Mouse (Mus musculus) layer of hippocampus, adult 9-10 months (tissue): ENCODE data around the gene 2510002D24Rik.
"Not testable (repeated sequence)": the region's sequence is repeated elsewhere in the genome, so short reads cannot be mapped to it uniquely, and the experiment has no call there.

Source experiments
- DNase-seq: peaks from one replicate; pipeline ENCODE4 v3.0.0; 2022; ENCODE audit warnings: low spot score

Gene 2510002D24Rik

DNA sequence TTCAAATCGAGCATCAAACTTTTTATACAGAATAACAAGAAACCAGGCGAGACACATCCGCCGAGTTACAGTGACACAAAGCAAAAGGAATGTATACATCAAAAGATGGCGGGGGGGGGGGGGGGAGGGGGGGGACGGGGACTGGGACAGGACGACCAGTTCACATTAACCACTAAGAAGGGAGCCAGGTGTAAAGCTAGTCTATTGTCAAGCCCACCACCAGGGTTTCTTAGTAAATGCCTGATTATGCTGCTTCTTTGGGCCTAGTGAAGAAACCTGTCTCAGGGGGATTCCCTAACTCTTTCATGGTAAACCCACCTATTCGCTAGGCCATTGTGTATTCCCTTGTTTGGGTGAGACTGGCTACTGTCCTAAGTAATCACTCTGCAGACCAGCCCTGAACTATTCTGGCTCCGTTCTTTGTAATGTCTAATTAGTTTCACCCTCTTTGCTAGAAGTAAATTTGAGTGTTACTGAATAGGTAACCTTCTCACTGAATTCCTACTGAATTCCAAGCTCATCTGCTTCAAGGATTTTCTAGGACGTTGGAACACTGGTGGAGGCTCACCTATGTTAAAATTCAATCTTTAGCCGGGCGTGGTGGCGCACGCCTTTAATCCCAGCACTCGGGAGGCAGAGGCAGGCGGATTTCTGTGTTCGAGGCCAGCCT, 13.3 kb downstream of the 2510002D24Rik start:
- not testable (repeated sequence) for DNase-seq

DNA sequence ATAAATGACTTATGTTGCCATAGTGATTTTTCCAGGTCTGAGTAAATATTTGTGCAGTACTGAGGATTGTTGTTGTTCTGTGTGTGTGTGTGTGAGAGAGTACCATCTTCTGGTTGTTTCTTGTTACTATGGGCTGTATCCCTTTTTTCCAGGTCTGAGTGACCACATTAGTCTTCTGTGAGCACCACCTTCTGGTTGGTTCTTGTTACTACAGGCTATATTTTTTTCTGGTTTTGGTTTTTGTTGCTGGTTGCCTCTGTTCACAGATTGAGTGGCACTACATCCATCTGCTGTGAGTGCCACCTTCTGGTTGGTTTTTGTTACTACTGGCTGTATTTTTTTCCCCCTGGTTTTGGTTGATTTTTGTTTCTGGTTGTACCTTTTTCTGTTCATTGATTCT, 22.2 kb downstream of the 2510002D24Rik start:
- peak; percentile 83 for DNase-seq

DNA sequence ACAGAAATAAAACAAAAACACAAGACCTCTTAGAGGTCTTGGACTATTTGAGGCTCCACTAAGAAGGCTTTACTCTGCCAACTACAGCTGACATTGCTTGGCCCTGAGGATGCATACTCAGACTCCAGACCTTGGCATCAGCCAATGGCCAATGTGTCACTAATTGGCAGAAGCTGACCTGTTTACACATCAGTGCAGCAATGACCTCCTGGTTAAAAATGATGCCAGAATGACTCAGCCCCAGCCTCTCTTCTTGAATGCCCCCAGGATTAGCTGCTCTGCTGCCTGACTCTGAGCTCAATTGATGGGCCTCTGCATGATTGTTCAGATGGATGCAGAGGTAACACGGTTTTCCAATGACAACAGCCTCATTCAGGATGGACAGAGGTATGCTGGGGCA, 23.8 kb downstream of the 2510002D24Rik start:
- DNase-seq, result no peak

DNA sequence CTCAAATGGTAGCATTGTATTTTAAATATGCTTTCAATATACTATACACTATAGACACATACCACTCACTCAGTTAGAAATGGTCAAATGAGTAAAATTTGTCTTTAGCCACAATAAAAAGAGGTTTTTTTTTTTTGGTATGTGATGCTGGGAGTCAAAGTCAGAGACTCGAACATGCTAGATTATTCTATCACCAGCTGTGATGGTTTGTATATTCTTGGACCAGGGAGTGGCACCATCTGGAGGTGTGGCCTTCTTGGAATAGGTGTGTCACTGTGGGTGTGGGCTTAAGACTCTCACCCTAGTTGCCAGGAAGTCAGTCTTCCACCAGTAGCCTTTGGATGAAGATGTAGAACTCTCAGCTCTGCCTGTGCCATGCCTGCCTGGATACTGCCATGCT, 34.1 kb downstream of the 2510002D24Rik start:
- not testable (repeated sequence) for DNase-seq

DNA sequence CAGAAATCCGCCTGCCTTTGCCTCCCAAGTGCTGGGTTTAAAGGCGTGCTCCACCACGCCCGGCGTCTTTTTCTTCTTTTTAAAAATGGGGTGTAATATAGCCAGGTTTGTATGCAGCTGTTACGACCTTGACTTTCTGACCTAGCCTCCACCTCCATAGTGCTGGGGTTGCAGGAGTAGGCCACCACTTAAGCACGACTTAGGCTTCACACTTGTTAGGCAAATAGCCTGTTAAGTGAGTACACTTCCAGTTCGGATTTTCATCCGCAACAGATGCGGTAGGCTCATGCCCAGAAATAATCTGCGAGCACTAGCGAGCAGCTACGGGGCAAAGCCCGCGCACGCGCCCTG, 39.7 kb downstream of the 2510002D24Rik start:
- no peak for DNase-seq

DNA sequence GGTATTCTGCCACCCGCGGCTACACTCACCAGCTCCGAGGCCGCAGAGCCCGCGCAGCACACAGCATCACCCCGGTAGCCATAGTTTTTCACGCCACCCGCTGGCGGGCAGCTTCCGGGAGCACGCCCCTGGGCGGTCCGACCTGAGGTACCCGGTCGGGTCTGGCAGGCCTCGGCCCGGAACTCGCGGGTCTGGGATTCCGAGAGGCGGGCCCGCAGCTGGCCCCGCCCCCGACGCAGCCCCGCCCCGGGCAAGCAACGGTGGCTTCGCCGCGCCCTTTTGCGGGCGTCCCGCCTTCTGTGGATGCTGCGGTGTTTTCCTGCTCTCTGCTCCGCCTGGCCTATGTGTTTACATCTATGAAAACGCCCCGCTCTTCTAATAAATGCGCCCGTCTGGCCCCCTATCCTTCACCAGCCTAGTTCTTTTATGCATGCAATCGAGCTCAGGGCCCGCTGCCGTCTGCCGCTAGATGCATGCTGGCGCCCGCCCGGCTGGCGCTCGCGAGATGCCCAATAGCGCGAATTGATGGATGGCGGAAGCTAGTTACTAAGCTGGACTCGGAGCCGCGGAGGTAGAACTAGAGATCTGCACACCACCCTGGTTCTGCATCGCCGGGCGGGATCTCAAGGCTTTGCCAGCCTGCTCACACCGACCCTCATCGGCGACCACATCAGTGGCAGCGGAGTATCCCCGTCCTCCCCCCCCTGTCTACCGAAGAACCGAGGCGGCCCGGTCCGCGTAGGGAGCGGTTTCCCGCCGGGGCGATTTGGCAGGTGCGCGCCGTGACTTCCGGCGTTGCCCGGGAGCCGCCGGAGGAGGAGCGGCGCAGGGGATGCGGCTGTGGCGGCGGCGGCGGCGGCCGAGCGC, 40.3 kb downstream of the 2510002D24Rik start, which contains the start of the genes Mrpl40 and Hira:
Gene Mrpl40 (minus strand): TSS at position 421 of the 867 bp plus-strand sequence.
Gene Hira (plus strand): TSS at position 596 of the 867 bp plus-strand sequence.
- peak; percentile 83 for DNase-seq

DNA sequence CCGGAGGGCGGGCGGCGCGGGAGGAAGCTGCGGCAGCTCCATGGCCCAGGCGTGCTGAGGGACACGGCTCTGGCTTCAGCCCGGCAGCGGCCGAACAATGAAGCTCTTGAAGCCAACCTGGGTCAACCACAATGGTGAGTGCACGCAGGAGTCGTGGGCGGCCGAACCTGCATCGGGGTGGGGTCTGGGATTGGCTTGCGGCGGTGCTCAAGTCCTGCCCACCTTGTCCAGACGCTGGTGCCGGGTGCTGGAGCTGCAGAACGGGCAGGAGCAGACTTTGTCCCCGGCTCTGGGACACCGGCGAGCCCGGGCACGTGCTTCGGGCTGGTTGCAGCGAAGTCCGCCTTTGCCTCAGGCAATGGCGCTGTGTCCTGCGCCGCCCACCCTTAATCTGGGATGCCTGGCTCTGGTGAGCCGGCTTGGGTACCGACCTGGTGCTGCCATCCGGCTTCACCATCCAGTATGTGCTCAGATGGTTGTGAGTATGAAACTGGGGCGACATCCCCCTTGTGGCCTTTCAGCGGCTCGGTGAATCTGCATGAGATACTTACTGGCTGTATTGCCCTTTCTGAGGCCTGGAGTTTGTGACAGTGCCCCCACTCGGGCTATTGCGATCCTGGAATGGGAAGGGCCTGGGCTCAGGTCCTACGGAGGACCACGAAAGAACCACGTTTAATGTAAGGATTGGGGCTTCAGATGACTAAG, 41.2 kb downstream of the 2510002D24Rik start:
- peak; percentile 24 for DNase-seq

DNA sequence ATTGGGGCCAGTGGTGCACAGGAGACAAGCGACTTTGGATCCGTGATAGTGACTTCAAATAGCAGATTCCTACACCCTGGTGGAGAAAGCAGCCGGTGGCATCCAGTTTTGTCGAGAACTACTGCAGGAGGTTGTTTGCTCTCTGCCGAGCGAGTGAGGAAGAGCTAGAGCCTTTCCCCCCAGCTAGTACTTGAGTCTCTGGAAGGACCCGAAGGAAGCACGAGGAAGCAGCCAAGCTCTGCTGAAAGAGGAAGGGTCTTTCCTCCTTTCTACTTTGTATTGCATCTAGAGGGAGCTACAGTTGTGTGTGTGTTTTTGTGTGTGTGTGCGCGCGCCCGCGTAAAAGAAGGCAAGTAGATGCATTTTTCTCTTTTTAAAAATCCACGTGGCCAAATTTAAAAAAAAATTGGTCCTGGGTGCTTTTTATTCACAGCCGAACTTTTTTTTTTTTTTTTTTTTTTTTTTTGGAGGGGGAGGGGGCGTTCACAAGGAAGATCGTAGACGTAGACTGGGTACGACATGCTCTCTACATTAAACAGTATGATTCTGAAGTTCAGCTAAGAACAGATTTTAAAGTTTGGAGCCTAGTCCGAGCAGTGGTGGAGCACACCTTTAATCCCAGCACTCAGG, 41.8 kb downstream of the 2510002D24Rik start:
- DNase-seq, result peak; percentile 8

DNA sequence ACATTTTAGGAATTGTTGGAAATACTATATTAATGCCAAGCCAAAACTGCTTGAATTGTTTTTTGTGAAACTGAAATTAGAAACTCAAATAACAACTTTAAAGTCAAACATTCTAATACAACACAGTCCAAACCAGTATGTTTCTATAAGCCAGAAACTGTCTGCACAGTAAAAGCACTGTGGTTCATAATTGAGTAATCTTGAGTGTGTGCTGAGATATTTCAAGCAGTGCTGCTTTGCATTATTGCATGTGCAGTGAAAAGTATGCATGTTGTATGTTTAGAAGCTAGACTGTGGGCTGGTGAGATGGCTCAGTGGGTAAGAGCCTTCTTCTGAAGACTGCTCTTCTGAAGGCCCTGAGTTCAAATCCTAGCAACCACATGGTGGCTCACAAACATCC, 47.7 kb downstream of the 2510002D24Rik start:
- no peak for DNase-seq
